Mouse (Mus musculus): ENCODE measurements around the gene D8Ertd738e.

GRCm38 (mm10) chr8:84208381-84209380 is 40.8 kb downstream of the D8Ertd738e start:
- TF ChIP-seq GATA1 (IDR thresholded peaks at IDR 0.05; ENCODE audit: borderline replicate concordance, low read length) = no peak
- TF ChIP-seq FLI1 (IDR thresholded peaks at IDR 0.05; ENCODE audit: low read length) = no peak

Measured in megakaryocyte, embryonic 14.5 days (primary cell).